Mouse (Mus musculus) thymus, postnatal 10 days (tissue): ENCODE results near the gene Pknox1.
"Not testable (repeated sequence)": the region's sequence is repeated elsewhere in the genome, so short reads cannot be mapped to it uniquely, and the experiment has no call there.

Source experiments
- DNase-seq, 2 experiments: peaks; one replicate each; pipeline ENCODE4 v3.0.0; 2021; ENCODE audit warnings: low spot score in 2 of 2

Pknox1 gene

GRCm38 (mm10) chr17:31564015-31564857, at the start of gene Pknox1:
Pknox1 (plus strand) TSS chr17:31564734.
- peak; percentile 98 to 99 for DNase-seq

- no peak for DNase-seq
These were observed 45.1 kb upstream of the Pknox1 start for GRCm38 (mm10) chr17:31519344-31519945.

DNA sequence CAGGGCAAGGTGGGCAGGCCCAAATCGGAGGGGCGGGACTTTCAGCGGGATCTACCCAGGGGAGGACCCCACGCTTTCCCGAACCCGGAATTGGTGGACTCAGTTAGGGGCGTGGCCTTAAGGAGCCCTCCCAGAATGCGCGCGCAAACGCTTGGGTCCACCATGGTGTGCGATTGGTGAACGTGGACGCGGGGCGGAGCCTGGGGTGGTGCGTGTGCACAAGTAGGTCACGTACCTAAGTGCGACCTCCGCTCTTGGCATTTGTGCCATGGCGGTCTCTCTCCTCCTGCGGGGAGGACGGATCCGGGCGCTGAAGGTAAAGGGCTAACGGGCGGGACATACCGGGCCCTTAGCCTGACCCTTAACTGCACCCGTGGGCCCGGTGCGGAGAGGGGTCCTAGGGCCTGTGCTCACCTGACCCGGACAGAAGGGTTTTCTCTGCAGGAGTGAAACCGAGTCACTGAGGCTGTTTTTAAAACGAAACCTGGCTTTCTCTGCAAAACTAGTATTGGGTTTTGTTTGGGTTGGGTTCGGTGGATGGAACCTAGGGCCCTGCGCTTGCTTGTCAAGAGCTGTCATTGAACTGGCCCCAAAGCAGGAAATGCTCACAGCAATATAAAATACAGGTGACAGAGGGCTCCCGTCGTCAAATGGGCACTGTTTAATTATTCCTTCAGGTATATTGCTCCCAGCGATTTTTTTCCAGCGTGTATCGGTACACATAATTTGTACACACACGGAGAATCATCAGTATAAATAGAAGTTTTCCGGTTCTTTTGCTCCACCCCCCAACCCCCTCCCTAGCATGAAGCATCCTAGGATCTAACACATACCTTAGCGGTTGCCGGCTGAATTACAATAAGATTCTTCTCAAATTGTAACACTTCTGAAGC, 44.3 kb upstream of the Pknox1 start, which contains the start of the genes Wdr4 and Ndufv3:
Wdr4 (minus strand) TSS at position 35 of the 893 bp plus-strand sequence.
Ndufv3 (plus strand) TSS at position 170 of the 893 bp plus-strand sequence.
- peak; percentile 99 for DNase-seq

GRCm38 (mm10) chr17:31520895-31521294, 43.6 kb upstream of the Pknox1 start:
- no peak for DNase-seq

GRCm38 (mm10) chr17:31521948-31522347, 42.6 kb upstream of the Pknox1 start:
- DNase-seq = no peak

GRCm38 (mm10) chr17:31525114-31525513, 39.4 kb upstream of the Pknox1 start:
- DNase-seq = no peak

- no peak for DNase-seq
These were observed 38.7 kb upstream of the Pknox1 start for GRCm38 (mm10) chr17:31525816-31526215.

- peak in 1 of 2 experiments; percentile 36 for DNase-seq
These were observed 35.2 kb upstream of the Pknox1 start for GRCm38 (mm10) chr17:31529314-31529713.

DNA sequence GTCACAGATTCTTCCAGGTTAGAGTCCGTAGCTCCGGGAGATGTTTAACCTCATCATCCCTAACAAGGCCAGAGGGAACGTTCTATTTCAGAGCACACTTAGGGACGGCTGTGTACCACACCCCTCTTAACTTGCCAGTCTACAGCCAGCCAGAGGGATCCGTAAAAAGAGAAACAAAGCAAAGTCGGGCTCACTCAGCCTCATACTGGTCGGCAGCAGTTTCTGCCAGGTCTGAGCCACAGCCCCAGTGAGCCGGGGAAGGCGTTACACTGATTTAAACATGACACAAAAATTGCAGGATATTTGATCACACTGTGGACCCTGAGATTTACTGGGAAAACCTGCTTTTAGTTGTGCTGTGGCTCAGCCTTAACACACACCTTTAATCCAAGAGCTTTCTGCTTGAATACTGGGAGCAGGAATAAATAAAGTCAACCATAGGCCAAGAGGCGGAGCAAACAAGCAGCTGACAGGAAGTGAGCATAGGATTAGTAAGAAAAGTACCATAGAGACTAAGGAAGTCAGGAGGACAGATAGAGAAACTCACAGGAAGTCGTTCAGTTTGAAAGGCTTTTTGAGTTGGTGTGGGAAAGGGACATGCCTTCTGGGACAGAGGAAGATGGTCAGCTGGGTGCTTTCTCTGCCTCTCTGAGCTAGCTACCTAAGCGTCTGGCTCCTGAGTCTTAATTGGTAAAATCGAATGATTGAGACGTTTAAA, 32.9 kb upstream of the Pknox1 start:
- DNase-seq = no peak

GRCm38 (mm10) chr17:31532331-31532730, 32.2 kb upstream of the Pknox1 start:
- not testable (repeated sequence) for DNase-seq

- DNase-seq = no peak
These were observed 29.2 kb upstream of the Pknox1 start for GRCm38 (mm10) chr17:31535358-31535757.

- no peak for DNase-seq
These were observed 28.5 kb upstream of the Pknox1 start for GRCm38 (mm10) chr17:31535871-31536629.

GRCm38 (mm10) chr17:31540101-31540500, 24.4 kb upstream of the Pknox1 start:
- DNase-seq = no peak

- DNase-seq = no peak
These were observed 23.6 kb upstream of the Pknox1 start for GRCm38 (mm10) chr17:31540809-31541459.

DNA sequence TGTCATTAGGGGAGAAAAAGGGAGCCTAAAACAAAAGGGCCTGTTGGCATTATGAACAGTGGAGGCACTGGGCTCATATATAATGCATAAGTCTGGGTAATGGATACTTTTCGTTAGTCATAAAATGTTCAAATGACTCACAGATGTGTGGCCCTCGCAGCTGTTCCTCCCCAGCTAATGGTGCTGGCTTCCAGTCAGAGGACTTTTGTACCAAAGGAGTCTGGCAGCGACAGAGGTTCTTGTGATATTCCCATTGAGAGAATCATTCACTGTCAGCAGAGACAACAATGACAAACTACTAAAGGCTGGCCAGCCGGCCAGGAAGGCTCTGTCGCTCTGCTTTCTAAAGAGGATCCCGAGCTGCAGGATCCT, 23.1 kb upstream of the Pknox1 start:
- DNase-seq = no peak

DNA sequence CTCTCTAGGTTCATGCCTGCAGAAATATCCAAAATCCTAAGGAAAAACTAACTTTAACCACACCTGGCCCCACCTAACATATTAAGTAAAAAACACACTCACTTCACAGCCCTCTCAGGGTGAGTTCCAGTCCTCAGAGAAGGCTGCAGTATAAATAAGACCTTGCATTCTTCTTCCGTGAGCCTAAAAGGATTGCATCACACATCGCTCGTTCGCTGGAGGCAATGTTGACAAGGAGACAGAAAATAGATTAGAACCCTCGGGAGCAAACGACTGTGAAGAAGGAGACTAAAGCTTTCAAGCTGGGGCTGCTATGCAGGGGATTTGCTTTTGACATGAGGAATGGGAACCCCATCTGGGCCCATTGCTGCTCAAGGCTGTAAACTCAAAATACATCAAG, 21.0 kb upstream of the Pknox1 start:
- DNase-seq = no peak

DNA sequence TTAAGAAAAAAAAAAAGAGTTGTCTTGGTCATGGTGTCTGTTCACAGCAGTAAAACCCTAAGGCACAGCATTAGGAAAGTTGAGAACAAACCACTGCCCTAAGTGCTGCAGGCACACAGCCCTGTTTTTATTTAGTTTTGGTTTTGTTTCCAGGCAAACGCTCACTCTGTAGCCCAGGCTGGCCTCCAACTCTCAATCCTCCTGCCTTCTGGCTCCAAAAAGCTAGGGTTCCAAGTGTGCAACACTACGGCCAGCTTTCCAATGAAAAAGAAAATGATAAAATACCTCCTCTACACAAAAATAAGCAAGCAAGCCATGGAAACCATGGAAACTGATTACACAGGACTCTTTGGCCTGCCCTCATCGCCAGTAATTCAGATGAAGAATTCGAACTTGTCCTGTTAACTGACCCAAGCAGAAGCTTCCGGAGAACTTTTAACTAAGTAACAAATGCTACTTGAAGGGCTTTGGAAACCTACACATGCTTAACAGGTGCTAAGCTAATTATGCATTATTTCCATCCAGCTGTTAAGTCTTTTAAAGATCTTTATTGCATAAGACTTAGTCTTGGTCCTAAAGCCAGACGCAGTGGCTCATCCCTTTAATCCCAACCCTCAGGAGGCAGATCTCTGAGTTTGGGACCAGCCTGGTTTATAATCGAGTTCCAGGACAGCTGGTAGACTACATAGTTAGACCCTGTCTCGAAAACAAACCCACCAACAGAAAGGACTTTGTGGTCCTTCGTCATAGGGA, 17.9 kb upstream of the Pknox1 start:
- DNase-seq = no peak

GRCm38 (mm10) chr17:31547974-31548373, 16.6 kb upstream of the Pknox1 start:
- no peak for DNase-seq

DNA sequence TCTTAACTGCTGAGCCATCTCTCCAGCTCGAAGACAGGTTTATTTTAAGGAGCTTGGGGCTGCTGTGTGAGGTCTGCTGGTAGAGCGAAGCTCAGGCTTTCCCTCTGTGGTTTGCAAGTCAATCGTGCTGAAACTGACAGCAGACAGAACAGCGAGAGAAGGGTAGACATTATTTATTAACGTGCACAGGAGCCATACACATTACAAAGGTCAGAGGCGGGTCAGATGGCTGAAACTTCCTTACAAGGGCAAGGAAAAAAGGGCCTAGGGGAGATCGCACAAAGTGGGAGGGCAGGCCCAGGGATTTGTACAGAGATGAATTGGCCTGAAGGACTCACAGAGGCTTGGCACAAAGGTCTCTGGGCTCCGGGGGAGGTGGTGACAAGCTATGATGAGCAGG, 15.1 kb upstream of the Pknox1 start:
- no peak for DNase-seq
